Mouse (Mus musculus) forebrain, postnatal 0 days (tissue): ENCODE data around the gene Ccnt1. TPM values are rescaled to one million over a fixed set of nuclear protein-coding genes. Genes with fewer than 3 reads are reported as not detected.
A peak's percentile ranks its signal among the peaks of the same experiment; 100 is the strongest.
"Not testable (repeated sequence)": the region's sequence is repeated elsewhere in the genome, so short reads cannot be mapped to it uniquely, and the experiment has no call there.

Experiments used
- ATAC-seq: fragments of 200-750 bp; cut with Nextera tagmentation; 2 replicates; pipeline ENCODE4 v1.8.0; 2017; ENCODE audit warnings: mild to moderate bottlenecking, moderate library complexity
- DNase-seq: peaks from one replicate; pipeline ENCODE4 v3.0.0-alpha.2; 2015
- H3K27ac ChIP-seq: fragments of 300-500 bp; sonication (generic); 2 replicates; pipeline ENCODE4 v1.5.1; 2014; ENCODE audit warnings: low read depth, mild to moderate bottlenecking, antibody characterized with exemption, low read length, moderate library complexity, mixed read lengths
- H3K27me3 ChIP-seq: fragments of 300-500 bp; sonication (generic); 2 replicates; pipeline ENCODE4 v1.6.1; 2014; ENCODE audit warnings: mild to moderate bottlenecking, low read length, mixed read lengths; ENCODE audit not compliant: insufficient read depth
- H3K36me3 ChIP-seq: fragments of 300-500 bp; sonication (generic); 2 replicates; pipeline ENCODE4 v1.6.1; 2014; ENCODE audit warnings: mild to moderate bottlenecking, moderate library complexity; ENCODE audit not compliant: insufficient read depth
- H3K4me1 ChIP-seq: fragments of 300-500 bp; sonication (generic); 2 replicates; pipeline ENCODE4 v1.6.1; 2014; ENCODE audit warnings: antibody characterized with exemption; ENCODE audit not compliant: insufficient read depth
- H3K4me2 ChIP-seq: fragments of 300-500 bp; sonication (generic); 2 replicates; pipeline ENCODE4 v1.6.1; 2014; ENCODE audit warnings: low read depth, mild to moderate bottlenecking, moderate library complexity
- H3K4me3 ChIP-seq: fragments of 300-500 bp; sonication (generic); 2 replicates; pipeline ENCODE4 v1.5.1; 2014; ENCODE audit warnings: low read depth, low read length, mixed read lengths
- H3K9ac ChIP-seq: fragments of 300-500 bp; sonication (generic); 2 replicates; pipeline ENCODE4 v1.6.1; 2014; ENCODE audit warnings: mild to moderate bottlenecking
- H3K9me3 ChIP-seq: fragments of 300-500 bp; sonication (generic); 2 replicates; pipeline ENCODE4 v1.6.1; 2016; ENCODE audit warnings: low read length
- CTCF ChIP-seq: sonication (generic); IDR thresholded peaks from 2 replicates; pipeline ENCODE4 v1.5.1; 2016; ENCODE audit warnings: antibody characterized with exemption, control low read depth, low read depth
- WGBS: fragments of 180-500 bp; shearing (Covaris S2); extraction: QIAGEN DNeasy Blood & Tissue Kit; methylation state at CpG from one replicate; pipeline ENCODE4 v1.1.7; 2014; 5-methylcytosine and 5-hydroxymethylcytosine counted together
- polyA plus RNA-seq: library from polyadenylated mRNA; unstranded; fragments of >200 nt; fragmentation: Nextera tagmentation; extraction: Ambion mirVana; gene quantifications from 2 replicates; pipeline ENCODE4 v1.2.1, GENCODE M21; 2015
- total RNA-seq: library from RNA; depleted of rRNA; stranded (reverse); fragments of >200 nt; gene quantifications from 2 replicates; pipeline ENCODE4 v1.2.3, GENCODE M21; 2014

Ccnt1 gene
- total and polyA plus RNA-seq, 2 experiments from 2014 or later, result 47.0 to 52.0 TPM

GRCm38 (mm10) chr15:98517380-98518355, 53.1 kb downstream of the Ccnt1 start:
- WGBS, result 66% methylated on average over 16 of the region's 16 CpGs
- DNase-seq, result peak; percentile 63
- no peak for ATAC-seq

GRCm38 (mm10) chr15:98514845-98515244, 55.9 kb downstream of the Ccnt1 start:
- WGBS, result 96% methylated on average over 2 of the region's 2 CpGs
- not testable (repeated sequence) for H3K4me2 ChIP-seq

More at GRCm38 (mm10) chr15:98517380-98518355, 53.1 kb downstream of the Ccnt1 start:
- peaks cover 41% of the 10 kb centered on the region for H3K36me3 ChIP-seq
- no peak overlapping the region for H3K4me2 ChIP-seq
- H3K9me3 ChIP-seq, result no peaks in the 10 kb centered on the region
- H3K4me1 ChIP-seq, result no peaks in the 10 kb centered on the region
- H3K27me3 ChIP-seq, result no peaks in the 10 kb centered on the region
- H3K4me3 ChIP-seq, result no peak overlapping the region
- no peak overlapping the region for H3K27ac ChIP-seq
- no peak overlapping the region for H3K9ac ChIP-seq
- TF ChIP-seq CTCF, result peak; percentile 90

GRCm38 (mm10) chr15:98514146-98514545, 56.6 kb downstream of the Ccnt1 start:
- H3K9ac ChIP-seq, result no peak overlapping the region
- no peak for DNase-seq
- H3K36me3 ChIP-seq, result peaks cover 13% of the 10 kb centered on the region
- H3K27ac ChIP-seq, result no peak overlapping the region
- H3K4me2 ChIP-seq, result no peak overlapping the region
- H3K4me1 ChIP-seq, result no peaks in the 10 kb centered on the region
- H3K9me3 ChIP-seq, result no peaks in the 10 kb centered on the region
- 87% methylated on average over 8 of the region's 8 CpGs for whole genome bisulfite sequencing
- ATAC-seq, result no peak
- no peak overlapping the region for H3K4me3 ChIP-seq
- no peak for TF ChIP-seq CTCF
- no peaks in the 10 kb centered on the region for H3K27me3 ChIP-seq

More at GRCm38 (mm10) chr15:98514845-98515244, 55.9 kb downstream of the Ccnt1 start:
- not testable (repeated sequence) for H3K27me3 ChIP-seq, DNase-seq, H3K9ac ChIP-seq, H3K4me1 ChIP-seq, H3K9me3 ChIP-seq, ATAC-seq, H3K4me3 ChIP-seq, H3K27ac ChIP-seq
- H3K36me3 ChIP-seq, result peaks cover 18% of the 10 kb centered on the region

GRCm38 (mm10) chr15:98513676-98514075, 57.0 kb downstream of the Ccnt1 start:
- not testable (repeated sequence) for H3K9ac ChIP-seq, H3K4me2 ChIP-seq, H3K27me3 ChIP-seq, H3K4me1 ChIP-seq, H3K27ac ChIP-seq, H3K4me3 ChIP-seq, DNase-seq, ATAC-seq, H3K9me3 ChIP-seq
- H3K36me3 ChIP-seq, result peaks cover 13% of the 10 kb centered on the region
- WGBS, result 64% methylated on average over 3 of the region's 3 CpGs

GRCm38 (mm10) chr15:98512799-98513321, 57.9 kb downstream of the Ccnt1 start:
- Histone ChIP-seq H3K9ac (no peak overlapping the region), H3K36me3 (peaks cover 5% of the 10 kb centered on the region), H3K9me3 (no peaks in the 10 kb centered on the region), H3K27ac (no peak overlapping the region), H3K4me3 (no peak overlapping the region), H3K4me2 (no peak overlapping the region), H3K27me3 (no peaks in the 10 kb centered on the region), H3K4me1 (no peaks in the 10 kb centered on the region)
- TF ChIP-seq CTCF, result no peak
- WGBS, result 69% methylated on average over 17 of the region's 17 CpGs
- DNase-seq, result no peak
- no peak for ATAC-seq

- Histone ChIP-seq H3K4me3 (no peak overlapping the region), H3K27me3 (no peaks in the 10 kb centered on the region), H3K4me1 (no peaks in the 10 kb centered on the region), H3K36me3 (0 out of 2 replicates have a peak, but pooled peaks cover under 1% of the 10 kb centered on the region), H3K9ac (no peak overlapping the region), H3K9me3 (no peaks in the 10 kb centered on the region), H3K4me2 (no peak overlapping the region), H3K27ac (no peak overlapping the region)
- 68% methylated on average over 8 of the region's 8 CpGs for WGBS
- no peak for TF ChIP-seq CTCF
- no peak for DNase-seq
- ATAC-seq, result no peak
These were observed 58.5 kb downstream of the Ccnt1 start for GRCm38 (mm10) chr15:98512232-98512631.

- H3K9me3 ChIP-seq, result no peaks in the 10 kb centered on the region
- ATAC-seq, result no peak
- TF ChIP-seq CTCF, result no peak
- 45% methylated on average over 13 of the region's 13 CpGs for WGBS
- no peaks in the 10 kb centered on the region for H3K36me3 ChIP-seq
- no peaks in the 10 kb centered on the region for H3K27me3 ChIP-seq
- no peak for DNase-seq
- no peak overlapping the region for H3K4me2 ChIP-seq
- H3K9ac ChIP-seq, result no peak overlapping the region
- no peak overlapping the region for H3K4me3 ChIP-seq
- H3K4me1 ChIP-seq, result no peaks in the 10 kb centered on the region
- H3K27ac ChIP-seq, result no peak overlapping the region
These were observed 59.3 kb downstream of the Ccnt1 start for GRCm38 (mm10) chr15:98511386-98511928.
